ENCODE assay signal across 10 mouse cellular contexts in genomic region chr1:194950913-194951312, GRCm38 (mm10). TPM values are rescaled to one million over a fixed set of nuclear protein-coding genes. Genes with fewer than 3 reads are reported as not detected.
A peak's percentile ranks its signal among the peaks of the same experiment; 100 is the strongest.
DNase-seq lines count a peak whose midpoint lies in the region; ATAC-seq and TF ChIP-seq lines count a peak whose summit lies in the region.
"Had no signal": no experiment of that assay in that cellular context is flagged by ENCODE, and none has a peak within 500 bp of the region (broad histone marks: within the 10 kb centered on the region; RNA-seq: fewer than 3 reads in every experiment).

No protein-coding gene starts in this region.

- no peaks in the 10 kb centered on the region for H3K36me3 ChIP-seq in liver, postnatal 0 days (replicated peaks; ENCODE audit: insufficient read depth, low read length)
- H3K36me3 ChIP-seq in liver, embryonic 11.5 days (ENCODE audit: control insufficient read depth, insufficient read depth, low read length) = no peaks in the 10 kb centered on the region
- H3K36me3 ChIP-seq in MEL (ENCODE audit: control insufficient read depth in 1 of 2, insufficient read depth in 2 of 2, low read length in 2 of 2) = peaks cover 0 to 7% of the 10 kb centered on the region in 2 experiments; a peak in 2 of 4 replicates
- H3K36me3 ChIP-seq: hindbrain, embryonic 15.5 days; liver, embryonic 15.5 days had no signal

- H3K9me3 ChIP-seq in liver, postnatal 0 days (ENCODE audit: low read length) = no peaks in the 10 kb centered on the region
- H3K9me3 ChIP-seq in liver, embryonic 11.5 days (ENCODE audit: control insufficient read depth, low read length) = no peaks in the 10 kb centered on the region
- no peaks in the 10 kb centered on the region for H3K9me3 ChIP-seq in MEL (replicated peaks; ENCODE audit: insufficient read depth, low read length)
- H3K9me3 ChIP-seq: hindbrain, embryonic 15.5 days; liver, embryonic 15.5 days had no signal

- no peak for TF ChIP-seq POLR2A in MEL (IDR thresholded peaks at IDR 0.05; ENCODE audit: control insufficient read depth in 1 of 2, insufficient read depth in 1 of 2, low read depth in 1 of 2, low read length in 2 of 2, poor library complexity in 1 of 2)

- H3K27ac ChIP-seq in liver, postnatal 0 days (ENCODE audit: low read depth) = no peak overlapping the region
- no peak overlapping the region for H3K27ac ChIP-seq in liver, embryonic 11.5 days (ENCODE audit: low read depth, low read length)
- H3K27ac ChIP-seq in MEL (ENCODE audit: control insufficient read depth, low read depth, low read length) = no peak overlapping the region
- H3K27ac ChIP-seq: hindbrain, embryonic 15.5 days; liver, embryonic 15.5 days had no signal

- ATAC-seq in liver, postnatal 0 days = no peak
- no peak for ATAC-seq in liver, embryonic 11.5 days (replicated peaks; ENCODE audit: low FRiP score)

- H3K79me2 ChIP-seq in MEL (ENCODE audit: control insufficient read depth, insufficient read depth, low read length, poor library complexity) = no peaks in the 10 kb centered on the region

- peak; percentile 91 for DNase-seq in heart, adult 11 months
- no peak for DNase-seq in heart, postnatal 4 days
- DNase-seq in liver, postnatal 0 days = no peak
- no peak for DNase-seq in liver, embryonic 11.5 days (ENCODE audit: low spot score)
- DNase-seq in MEL (ENCODE audit: low read depth, low spot score) = peak; percentile 55
- peak; percentile 72 for DNase-seq in brain, adult 2 months (ENCODE audit: low read depth, low spot score)
- no peak for DNase-seq in urinary bladder, postnatal 25 days (ENCODE audit: low spot score)
- no peak for DNase-seq in heart, postnatal 25 days (ENCODE audit: low spot score)

- peak; percentile 87 for TF ChIP-seq RAD21 in MEL (IDR thresholded peaks at IDR 0.05; ENCODE audit: low read depth, low read length)

- H3K9ac ChIP-seq in liver, postnatal 0 days (replicated peaks) = no peak overlapping the region
- H3K9ac ChIP-seq in liver, embryonic 11.5 days (ENCODE audit: low read depth, low read length) = no peak overlapping the region
- H3K9ac ChIP-seq in MEL (ENCODE audit: control insufficient read depth, low read depth, low read length, poor library complexity, severe bottlenecking) = no peak overlapping the region
- H3K9ac ChIP-seq: hindbrain, embryonic 15.5 days; liver, embryonic 15.5 days had no signal

- 57% methylated on average over 2 of the region's 2 CpGs for WGBS in liver, postnatal 0 days (ENCODE audit: insufficient replicate concordance)
- WGBS in liver, embryonic 11.5 days = 56% methylated on average over 2 of the region's 2 CpGs

- H3K27me3 ChIP-seq in liver, postnatal 0 days (ENCODE audit: insufficient read depth, low read length) = no peaks in the 10 kb centered on the region
- no peaks in the 10 kb centered on the region for H3K27me3 ChIP-seq in liver, embryonic 11.5 days (replicated peaks; ENCODE audit: control insufficient read depth, insufficient read depth, low read length)
- no peaks in the 10 kb centered on the region for H3K27me3 ChIP-seq in MEL (ENCODE audit: control insufficient read depth in 1 of 2, insufficient read depth in 2 of 2, low read length in 2 of 2)
- H3K27me3 ChIP-seq: hindbrain, embryonic 15.5 days; liver, embryonic 15.5 days had no signal

- no peak overlapping the region for H3K4me2 ChIP-seq in liver, postnatal 0 days (ENCODE audit: low read depth, low read length)
- H3K4me2 ChIP-seq in liver, embryonic 11.5 days = no peak overlapping the region
- H3K4me2 ChIP-seq: hindbrain, embryonic 15.5 days; liver, embryonic 15.5 days had no signal

- TF ChIP-seq CTCF in liver, postnatal 0 days (IDR thresholded peaks at IDR 0.05; ENCODE audit: low read depth) = peak; percentile 28; the same call in 1 of the 2 replicates
- TF ChIP-seq CTCF in MEL (IDR thresholded peaks at IDR 0.05 in 2 of 3, conservative IDR thresholded peaks at IDR 0.05 in 1 of 3; ENCODE audit: control insufficient read depth in 1 of 3, insufficient read depth in 1 of 3, low read depth in 2 of 3, low read length in 3 of 3, poor library complexity in 1 of 3, severe bottlenecking in 1 of 3) = peak; percentile 2 to 79 (median 24); a peak in 3 of 6 replicates

- no peak for TF ChIP-seq EP300 in liver, postnatal 0 days (IDR thresholded peaks at IDR 0.05; ENCODE audit: low read depth)
- no peak for TF ChIP-seq EP300 in MEL (IDR thresholded peaks at IDR 0.05; ENCODE audit: low read depth in 1 of 2, low read length in 2 of 2)

- intact Hi-C loops in heart, postnatal 25 days (cut with DNase I) = loop anchor here (1.0 kb wide), 1 partner anchor 72 kb away; no protein-coding TSS in a partner anchor

- H3K4me1 ChIP-seq in liver, postnatal 0 days (ENCODE audit: insufficient read depth) = no peaks in the 10 kb centered on the region
- no peaks in the 10 kb centered on the region for H3K4me1 ChIP-seq in liver, embryonic 11.5 days (replicated peaks; ENCODE audit: control insufficient read depth, insufficient read depth, low read length)
- peaks cover 0 to 5% of the 10 kb centered on the region in 2 experiments; a peak in 3 of 4 replicates for H3K4me1 ChIP-seq in MEL (ENCODE audit: control insufficient read depth in 1 of 2, insufficient read depth in 2 of 2, low read length in 2 of 2)
- H3K4me1 ChIP-seq: hindbrain, embryonic 15.5 days; liver, embryonic 15.5 days had no signal

- H3K4me3 ChIP-seq in liver, postnatal 0 days (ENCODE audit: low read depth, low read length) = no peak overlapping the region
- no peak overlapping the region for H3K4me3 ChIP-seq in liver, embryonic 11.5 days (ENCODE audit: low read depth, low read length)
- H3K4me3 ChIP-seq in MEL (ENCODE audit: control insufficient read depth in 1 of 2, insufficient read depth in 1 of 2, low read depth in 2 of 2, low read length in 2 of 2) = no peak overlapping the region
- H3K4me3 ChIP-seq: hindbrain, embryonic 15.5 days; liver, embryonic 15.5 days had no signal

TF ChIP-seq in MEL, 35 proteins besides CTCF, POLR2A, EP300 and RAD21:
- TF ChIP-seq ZNF384 (IDR thresholded peaks at IDR 0.05; ENCODE audit: low read depth, low read length) (0 out of 2 replicates have a peak, but pooled peaks have one; percentile 3), RCOR1 (IDR thresholded peaks at IDR 0.05; ENCODE audit: low read depth, low read length) (0 out of 2 replicates have a peak, but pooled peaks have one; percentile 36), CHD2 (IDR thresholded peaks at IDR 0.05; ENCODE audit: low read length) (no peak), POLR2AphosphoS2 (IDR thresholded peaks at IDR 0.05; ENCODE audit: low read length) (no peak), GATA1 (IDR thresholded peaks at IDR 0.05; ENCODE audit: low read depth, low read length) (no peak), BHLHE40 (IDR thresholded peaks at IDR 0.05; ENCODE audit: borderline replicate concordance, low read depth, low read length) (no peak), ZKSCAN1 (IDR thresholded peaks at IDR 0.05; ENCODE audit: low read depth, low read length) (no peak), NRF1 (IDR thresholded peaks at IDR 0.05; ENCODE audit: insufficient read depth, low read depth, low read length, poor library complexity, severe bottlenecking) (0 out of 2 replicates have a peak, but pooled peaks have one; percentile 16), SMC3 (IDR thresholded peaks at IDR 0.05; ENCODE audit: low read depth, low read length) (peak; percentile 92), JUND (IDR thresholded peaks at IDR 0.05; ENCODE audit: low read depth, low read length) (no peak), ZC3H11A (IDR thresholded peaks at IDR 0.05; ENCODE audit: low read depth, low read length) (peak; percentile 97)

RNA-seq across cellular contexts. Expression of gene Cd34, which starts 12.3 kb away (rescaled TPM):
- 100 to 1,000 TPM; 225 to 235 TPM for total RNA-seq in heart, postnatal 4 days (2021)
- 6.4 and 6.5 TPM in 2 replicates for polyA plus RNA-seq in liver, postnatal 0 days (2015; fragmentation: Nextera tagmentation; extraction: Ambion mirVana)
- polyA plus RNA-seq in liver, embryonic 11.5 days (2014; fragmentation: Nextera tagmentation; extraction: Ambion mirVana) = 35.8 and 37.1 TPM in 2 replicates
- total RNA-seq in MEL (2012; rRNA removed) = 0.10 TPM in 1 of 2 replicates, not detected in the other
- under 1 TPM in 1 of 2 experiments, not detected in 1; 0.14 TPM for polyA plus RNA-seq in MEL (2012; ENCODE audit: insufficient read depth in 1 of 2, insufficient read length in 2 of 2, low read depth in 1 of 2, low replicate concordance in 2 of 2, missing spikeins in 1 of 2)
- 100 to 1,000 TPM in 1 of 2 experiments, 10 to 100 TPM in 1; 97.4 to 128 TPM for total RNA-seq in heart, postnatal 25 days (2021)

Comparison
In these comparisons a context has a peak if more than half of its experiments do, and no peak if none do; other contexts are left out.
1. DNase-seq: peak in heart, adult 11 months (single experiment), MEL (single experiment) and brain, adult 2 months (single experiment); none in heart, postnatal 4 days (single experiment), liver, postnatal 0 days (single experiment), liver, embryonic 11.5 days (single experiment), urinary bladder, postnatal 25 days (single experiment) and heart, postnatal 25 days (single experiment).
2. RNA of gene Cd34, which starts 12.3 kb away (total RNA-seq): 225 to 235 TPM in heart, postnatal 4 days and 97.4 to 128 TPM in heart, postnatal 25 days; 0.10 TPM in MEL; every median in the first group is over 10 times any median in the second.